Mouse (Mus musculus) heart, adult 18-20 months (tissue): Measurements from ENCODE around the gene Nol12. TPM values are rescaled to one million over a fixed set of nuclear protein-coding genes. Genes with fewer than 3 reads are reported as not detected.

Source experiments
- DNase-seq, 2 experiments: peaks; one replicate each; pipeline ENCODE4 v3.0.0; 2021 to 2022; ENCODE audit warnings: mixed read lengths in 1 of 2
- total RNA-seq, 2 experiments: library from RNA; stranded (reverse); gene quantifications; 2 replicates each; pipeline ENCODE4 v1.2.3; 2021

Nol12 gene
- total RNA-seq, 2 experiments from 2014 or later: 15.7 to 19.1 TPM

DNA sequence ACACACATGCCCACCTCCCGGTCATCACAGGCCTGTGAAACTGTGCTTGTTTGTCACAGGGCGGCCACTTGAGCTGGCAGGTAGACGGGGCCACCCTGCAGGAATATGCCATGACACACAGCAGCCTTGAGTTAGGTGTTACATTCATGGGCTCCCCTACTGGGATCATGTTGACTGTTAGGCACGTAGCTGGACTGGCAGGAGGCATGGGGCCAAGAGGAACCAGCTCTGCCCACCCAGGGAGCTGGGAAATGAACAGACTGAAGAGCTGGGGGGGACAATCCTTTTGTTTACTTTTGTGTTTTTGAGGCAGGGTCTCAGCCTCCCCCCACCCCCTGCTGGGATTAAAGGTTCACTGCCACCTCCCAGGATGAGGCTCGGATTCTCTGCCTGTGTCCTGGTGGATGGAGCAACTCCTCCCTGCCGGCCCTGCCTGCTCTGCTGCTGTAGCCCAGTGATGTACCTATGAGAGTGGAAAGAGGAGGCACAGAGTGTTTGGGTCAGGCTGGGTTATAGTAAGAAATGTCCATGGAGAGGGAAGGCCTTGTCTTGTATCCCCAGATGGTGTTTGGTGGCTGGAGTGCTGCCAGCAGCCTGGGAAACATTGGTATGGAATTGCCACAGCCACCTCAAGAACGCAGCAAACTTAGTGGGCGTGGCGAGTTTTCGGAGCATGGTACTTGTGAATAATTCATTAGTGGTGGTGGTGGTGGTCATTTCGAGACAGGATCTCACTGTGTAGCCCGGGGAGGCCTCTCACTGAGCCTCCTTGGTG lies 18.5 kb upstream of the Nol12 start:
- DNase-seq: no peak

GRCm38 (mm10) chr15:78918126-78918525 lies 16.6 kb upstream of the Nol12 start:
- no peak for DNase-seq

- DNase-seq: no peak
Measured at GRCm38 (mm10) chr15:78919914-78920313, 14.8 kb upstream of the Nol12 start.

GRCm38 (mm10) chr15:78922700-78923099 lies 12.0 kb upstream of the Nol12 start:
- DNase-seq: no peak

DNA sequence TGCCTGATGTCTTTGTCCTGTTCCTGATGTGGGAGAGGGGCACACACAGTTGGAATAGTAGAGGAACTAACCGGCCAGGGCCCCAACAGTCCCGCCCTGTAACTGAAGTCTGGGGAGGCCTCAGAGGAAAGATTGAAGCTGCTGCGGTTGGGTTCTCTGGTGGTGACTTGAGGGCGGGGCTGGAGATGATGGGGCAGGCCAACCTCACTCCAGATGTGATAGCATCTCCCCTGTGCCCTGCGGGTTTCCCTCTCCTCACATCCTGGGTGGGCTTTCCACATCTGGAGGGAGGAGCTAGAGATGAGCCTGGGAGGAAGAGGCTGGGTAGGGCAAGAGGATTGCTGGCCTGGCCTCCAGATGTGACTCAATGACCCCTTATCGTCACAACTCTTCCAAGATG lies 11.1 kb upstream of the Nol12 start:
- DNase-seq: no peak

GRCm38 (mm10) chr15:78925129-78925528 lies 9.6 kb upstream of the Nol12 start:
- DNase-seq: peak in 1 of 2 experiments; percentile 29

GRCm38 (mm10) chr15:78926021-78926919 lies 8.5 kb upstream of the Nol12 start, which contains the start of gene Lgals1:
TSS of gene Lgals1 (plus strand) at chr15:78926725.
- DNase-seq: peak; percentile 94 to 95

GRCm38 (mm10) chr15:78927021-78927787 lies 7.5 kb upstream of the Nol12 start:
- DNase-seq: peak; percentile 59 to 64

DNA sequence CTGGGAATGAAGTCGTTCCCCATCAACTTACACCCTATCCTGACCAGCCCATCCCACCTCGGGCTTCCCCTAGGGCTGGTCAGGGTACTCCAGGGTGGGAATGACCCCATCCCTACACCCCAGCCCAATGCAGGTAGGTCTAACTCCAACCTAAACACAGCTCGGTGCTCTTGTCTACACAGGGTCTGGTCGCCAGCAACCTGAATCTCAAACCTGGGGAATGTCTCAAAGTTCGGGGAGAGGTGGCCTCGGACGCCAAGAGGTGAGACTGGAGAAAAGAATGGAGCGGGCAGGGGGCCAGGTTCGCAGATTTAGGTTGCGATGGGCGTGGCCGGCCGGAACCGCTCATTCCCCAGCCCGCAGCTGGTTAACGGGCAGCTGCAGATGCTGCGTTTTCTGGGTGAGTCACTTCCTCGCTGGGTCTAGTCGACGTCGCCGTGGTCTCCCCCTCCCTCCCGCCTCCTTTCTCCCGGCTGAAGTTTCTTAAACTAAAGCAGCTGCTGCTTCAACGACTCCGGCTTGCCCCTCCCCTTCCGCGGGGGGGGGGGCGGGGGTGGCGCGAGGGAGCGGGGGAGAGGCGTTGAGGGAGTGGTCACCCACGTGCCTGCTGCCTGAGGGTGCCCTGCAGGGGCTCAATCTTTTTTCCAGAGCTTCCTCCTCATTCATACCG lies 6.8 kb upstream of the Nol12 start:
- peak; percentile 81 to 92 for DNase-seq

GRCm38 (mm10) chr15:78928539-78928938 lies 6.2 kb upstream of the Nol12 start:
- DNase-seq: no peak

DNA sequence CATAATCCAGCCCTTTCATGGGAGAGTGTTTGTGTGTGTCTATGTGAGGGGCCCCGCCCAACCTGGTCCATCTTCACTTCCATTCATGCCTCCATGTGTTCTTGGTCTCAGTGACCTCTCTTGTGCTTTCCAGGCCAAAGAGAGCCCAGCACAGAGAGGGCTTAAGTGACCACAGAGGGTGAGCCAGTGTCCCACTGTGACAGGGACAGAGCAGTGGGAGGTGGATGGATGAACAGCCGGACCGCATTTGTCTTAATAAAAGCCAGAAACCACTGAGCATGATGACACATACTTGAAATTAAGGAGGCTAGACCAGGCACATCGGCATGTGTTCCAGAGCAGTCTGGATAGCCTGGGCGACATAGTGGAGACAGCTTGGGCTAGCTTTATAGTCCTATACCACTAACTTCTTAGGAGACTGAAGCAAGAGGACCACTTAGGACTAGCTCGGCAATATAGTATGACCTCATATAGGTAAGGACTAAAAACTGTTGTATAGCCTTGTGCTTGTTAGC lies 4.5 kb upstream of the Nol12 start:
- no peak for DNase-seq

- DNase-seq: no peak
Measured at GRCm38 (mm10) chr15:78930801-78931426, 3.8 kb upstream of the Nol12 start.

DNA sequence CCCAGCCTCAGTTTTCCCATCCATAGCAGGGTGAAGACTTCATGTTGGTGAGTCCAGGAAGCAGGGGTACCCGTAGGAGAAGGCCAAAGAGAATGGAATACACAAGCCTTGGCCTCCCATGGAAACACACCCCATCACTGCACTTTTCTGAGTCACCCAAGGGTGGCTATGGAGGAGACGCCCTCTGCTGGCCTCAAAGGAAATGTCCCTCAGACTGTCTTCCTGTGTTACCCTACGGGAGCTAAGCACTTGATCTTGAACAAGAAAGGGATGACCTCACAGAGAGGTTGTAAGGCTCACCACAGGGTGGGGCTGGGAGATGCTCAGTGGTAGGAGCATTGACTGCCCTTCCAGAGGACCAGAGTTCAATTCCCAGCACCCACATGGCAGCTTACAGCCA lies 3.2 kb upstream of the Nol12 start:
- DNase-seq: peak; percentile 64 to 69

DNA sequence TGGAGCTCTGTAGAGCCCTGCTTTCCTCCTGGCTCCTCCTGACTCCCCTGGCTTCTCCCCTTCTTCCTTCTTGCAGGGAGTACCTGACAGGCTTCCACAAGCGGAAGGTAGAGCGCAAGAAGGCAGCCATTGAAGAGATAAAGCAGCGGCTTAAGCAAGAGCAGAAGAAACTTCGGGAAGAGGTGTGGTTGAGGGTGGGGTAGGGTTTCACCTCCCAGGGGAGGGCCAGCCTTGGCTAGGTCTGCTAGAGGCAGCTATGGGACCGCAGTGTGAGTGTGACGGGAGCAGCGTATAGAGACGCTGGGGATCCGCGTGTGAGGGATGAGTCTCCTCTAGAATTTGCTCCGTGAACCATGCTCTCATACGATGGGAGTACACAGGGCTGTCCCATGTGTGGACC lies 1.7 kb downstream of the Nol12 start:
- no peak for DNase-seq

- DNase-seq: no peak
Measured at GRCm38 (mm10) chr15:78937311-78937710, 2.6 kb downstream of the Nol12 start.

DNA sequence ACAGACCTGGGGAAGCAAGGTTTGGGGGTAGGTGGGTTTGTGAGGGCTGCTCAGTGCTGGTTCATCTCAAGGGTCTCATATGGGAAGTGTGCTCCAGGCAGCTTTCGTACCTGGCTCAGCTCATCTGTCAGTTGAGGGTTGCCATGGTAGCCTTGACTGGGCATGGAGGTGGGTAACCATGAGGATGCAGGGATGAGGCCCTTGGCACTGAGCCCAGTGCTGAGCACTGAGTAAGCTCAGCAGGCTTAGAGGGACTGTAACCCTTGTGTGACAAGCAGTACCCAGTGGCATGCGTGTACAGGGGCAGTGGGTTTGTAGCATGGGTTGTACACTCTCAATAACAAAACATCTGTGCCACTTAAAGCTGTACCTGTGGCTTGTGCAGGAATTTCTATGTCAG lies 3.2 kb downstream of the Nol12 start:
- no peak for DNase-seq

DNA sequence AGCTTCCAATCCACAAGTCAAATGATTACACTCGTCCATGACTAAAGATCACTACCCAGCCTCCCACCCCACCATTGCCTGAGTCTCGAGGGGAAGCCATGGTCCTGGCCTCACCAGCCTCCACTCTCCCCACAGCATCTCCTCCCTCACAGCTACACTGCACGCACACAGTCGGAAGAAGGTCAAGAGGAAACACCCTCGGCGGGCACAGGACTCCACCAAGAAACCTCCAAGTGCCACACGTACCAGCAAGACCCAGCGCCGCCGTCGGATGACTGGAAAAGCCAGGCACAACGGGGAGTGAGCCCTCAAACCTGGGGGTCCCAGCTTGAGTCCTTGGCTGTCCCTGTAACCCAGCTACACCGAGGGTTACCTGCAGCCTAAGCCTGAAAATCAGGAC lies 5.6 kb downstream of the Nol12 start:
- no peak for DNase-seq

DNA sequence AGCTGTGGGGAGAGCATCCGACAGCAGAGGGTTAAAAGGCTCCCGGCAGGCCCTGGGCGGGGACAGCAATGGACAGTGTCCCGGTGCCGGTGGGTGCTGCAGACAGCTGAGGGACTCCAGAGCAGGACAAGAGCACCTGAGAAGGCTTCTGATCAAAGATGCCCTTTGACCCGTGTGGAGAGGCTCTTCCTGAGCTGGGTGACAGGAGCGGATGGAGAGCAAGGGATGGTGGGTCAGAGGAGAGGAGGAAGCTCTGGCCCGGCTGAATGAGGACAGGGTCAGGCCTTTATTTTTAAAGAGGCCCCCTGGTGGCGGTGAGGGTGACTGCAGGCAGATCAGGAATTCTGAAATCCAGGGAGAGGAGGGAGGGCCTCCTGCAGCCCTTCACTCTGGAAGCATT lies 7.9 kb downstream of the Nol12 start:
- DNase-seq: peak; percentile 81 to 93

GRCm38 (mm10) chr15:78946232-78946631 lies 11.5 kb downstream of the Nol12 start:
- no peak for DNase-seq

- DNase-seq: peak; percentile 89 to 95
Measured at GRCm38 (mm10) chr15:78947657-78948056, 12.9 kb downstream of the Nol12 start, which contains the start of gene Triobp. TSS of gene Triobp (plus strand) at chr15:78947724.

DNA sequence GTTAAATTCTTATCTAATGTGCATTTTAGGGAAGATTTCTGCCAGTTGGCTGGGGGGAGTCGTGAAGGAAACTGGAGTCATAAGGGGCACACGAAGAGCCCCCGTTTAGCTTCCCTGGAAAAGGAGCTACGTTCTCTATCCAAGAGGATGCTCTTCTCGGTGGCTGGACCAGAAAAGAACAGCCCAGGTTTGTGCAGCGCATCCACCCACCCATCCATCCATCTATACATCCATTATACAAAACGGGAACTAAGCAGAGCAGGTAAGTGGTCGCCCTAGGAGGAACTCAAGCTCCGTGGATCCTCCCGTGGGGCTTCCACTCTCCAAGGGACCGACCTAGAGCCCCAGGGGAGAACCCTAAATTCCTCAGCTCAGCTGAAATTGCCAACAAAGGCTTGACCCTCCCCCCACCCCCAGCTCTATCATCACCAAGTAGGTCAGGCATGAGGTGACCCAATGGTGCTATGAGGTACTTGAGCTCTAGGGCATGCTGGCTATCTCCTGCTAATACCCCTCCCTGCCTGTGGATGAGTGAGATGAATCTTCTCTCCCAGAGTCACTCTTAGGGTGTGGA lies 13.5 kb downstream of the Nol12 start:
- DNase-seq: no peak
